Mouse (Mus musculus): ENCODE measurements at regions not wholly inside any gene's neighbourhood (a gene's known extent, or its start where the extent isn't known, plus 50 kb on each side); places are given as distances from the start of the nearest gene placed in this dataset.

- in situ Hi-C loops (cut with MboI) = no loop called here
Measured at GRCm38 (mm10) chr5:77610496-77610895, 202.7 kb upstream of the Igfbp7 start.

GRCm38 (mm10) chr5:77594719-77595118 is 186.9 kb upstream of the Igfbp7 start:
- in situ Hi-C loops (cut with MboI) = no loop called here

GRCm38 (mm10) chr5:77589252-77589651 is 181.4 kb upstream of the Igfbp7 start:
- in situ Hi-C loops (cut with MboI) = no loop called here

GRCm38 (mm10) chr5:77581702-77582101 is 173.9 kb upstream of the Igfbp7 start:
- in situ Hi-C loops (cut with MboI) = no loop called here

- in situ Hi-C loops (cut with MboI) = no loop called here
Measured at GRCm38 (mm10) chr5:77581106-77581638, 173.3 kb upstream of the Igfbp7 start.

- in situ Hi-C loops (cut with MboI) = no loop called here
Measured at GRCm38 (mm10) chr5:77579826-77580745, 172.2 kb upstream of the Igfbp7 start.

GRCm38 (mm10) chr5:77576881-77577280 is 169.0 kb upstream of the Igfbp7 start:
- in situ Hi-C loops (cut with MboI) = no loop called here

- in situ Hi-C loops (cut with MboI) = no loop called here
Measured at GRCm38 (mm10) chr5:77575780-77576179, 167.9 kb upstream of the Igfbp7 start.

- in situ Hi-C loops (cut with MboI) = no loop called here
Measured at GRCm38 (mm10) chr5:77570364-77570763, 162.5 kb upstream of the Igfbp7 start.

- in situ Hi-C loops (cut with MboI) = no loop called here
Measured at GRCm38 (mm10) chr5:77568121-77568520, 160.3 kb upstream of the Igfbp7 start.

GRCm38 (mm10) chr5:77552580-77552979 is 144.7 kb upstream of the Igfbp7 start:
- in situ Hi-C loops (cut with MboI) = no loop called here

- in situ Hi-C loops (cut with MboI) = no loop called here
Measured at GRCm38 (mm10) chr5:77552081-77552480, 144.2 kb upstream of the Igfbp7 start.

- in situ Hi-C loops (cut with MboI) = no loop called here
Measured at GRCm38 (mm10) chr5:77546001-77546620, 138.3 kb upstream of the Igfbp7 start.

GRCm38 (mm10) chr5:77532261-77533015 is 124.6 kb upstream of the Igfbp7 start:
- in situ Hi-C loops (cut with MboI) = no loop called here

GRCm38 (mm10) chr5:77530376-77530775 is 122.5 kb upstream of the Igfbp7 start:
- in situ Hi-C loops (cut with MboI) = no loop called here

- in situ Hi-C loops (cut with MboI) = no loop called here
Measured at GRCm38 (mm10) chr5:77517252-77517651, 109.4 kb upstream of the Igfbp7 start.

- in situ Hi-C loops (cut with MboI) = no loop called here
Measured at GRCm38 (mm10) chr5:77515448-77515847, 107.6 kb upstream of the Igfbp7 start.

- in situ Hi-C loops (cut with MboI) = no loop called here
Measured at GRCm38 (mm10) chr5:77502684-77503083, 94.8 kb upstream of the Igfbp7 start.

GRCm38 (mm10) chr5:77499949-77500460 is 92.2 kb upstream of the Igfbp7 start:
- in situ Hi-C loops (cut with MboI) = no loop called here

- in situ Hi-C loops (cut with MboI) = no loop called here
Measured at GRCm38 (mm10) chr5:77494601-77495000, 86.8 kb upstream of the Igfbp7 start.

- in situ Hi-C loops (cut with MboI) = no loop called here
Measured at GRCm38 (mm10) chr5:77488969-77489368, 81.1 kb upstream of the Igfbp7 start.

Data from mature B cell (primary cell).